Mouse (Mus musculus) cerebellum, adult 11-12 months (tissue): ENCODE measurements around the gene Gm6760.

ENCODE experiments used
- DNase-seq: peaks from one replicate; pipeline ENCODE4 v3.0.0; 2022

The Gm6760 gene

DNA sequence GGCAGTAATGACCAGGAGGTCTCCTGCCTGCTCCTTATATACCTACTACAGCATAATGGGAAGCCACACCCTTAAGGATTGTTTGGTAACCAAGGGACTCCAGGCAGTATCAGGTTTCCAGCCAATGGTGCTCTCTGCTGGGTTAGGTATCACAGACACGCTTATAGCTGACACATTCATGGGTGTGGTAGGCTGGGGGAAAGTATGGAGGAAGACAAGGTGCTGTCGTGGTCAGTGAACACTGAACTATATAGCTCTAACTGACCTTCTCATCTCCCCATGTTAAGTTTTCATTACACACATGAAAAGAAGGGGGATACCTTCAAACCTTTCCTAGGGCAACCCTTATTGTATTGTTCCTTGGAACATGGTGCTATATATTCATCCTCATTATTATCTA is at the start of gene Gm6760:
Gene Gm6760, minus strand, starts transcription at position 101 of the 400 bp plus-strand sequence.
- no peak for DNase-seq

DNA sequence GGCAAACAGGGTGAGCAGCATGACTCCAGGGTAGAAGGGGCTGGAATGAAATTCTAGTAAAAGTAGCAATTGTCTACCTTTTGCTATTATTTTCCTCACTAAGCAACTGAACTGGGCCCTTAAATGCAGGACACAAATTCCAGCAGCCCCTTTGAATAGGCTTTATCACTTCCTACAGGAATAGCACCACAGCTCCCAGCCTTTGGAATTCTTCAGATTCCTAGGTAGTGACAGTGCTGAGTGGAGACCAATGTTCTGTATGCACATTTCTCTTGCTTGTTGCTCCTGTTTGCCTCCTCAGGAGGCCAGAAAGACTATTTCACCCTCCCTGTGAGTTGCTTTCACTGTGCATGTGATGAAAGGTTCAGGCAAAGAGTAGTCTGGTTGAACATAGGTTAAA is 29.2 kb upstream of the Gm6760 start:
- DNase-seq: no peak

DNA sequence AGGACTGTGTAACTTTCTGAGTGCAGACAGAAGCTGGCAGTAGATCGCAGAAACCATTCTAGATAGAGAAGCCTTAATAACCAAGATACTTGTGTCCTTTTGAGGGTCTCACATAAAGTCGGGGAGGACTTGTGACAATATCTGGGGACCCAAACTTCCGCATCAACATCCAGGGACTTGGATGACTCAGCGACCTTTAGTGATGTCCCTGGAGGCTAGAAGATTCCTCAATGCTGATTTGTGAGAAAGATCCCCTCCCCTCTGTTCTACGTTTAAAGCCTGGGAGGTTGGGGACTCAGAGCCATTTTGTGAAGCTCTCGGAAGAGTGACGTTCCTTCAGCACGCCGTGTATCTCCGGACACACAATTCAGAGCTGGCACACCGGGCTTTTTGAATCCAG is 21.2 kb upstream of the Gm6760 start, which contains the start of gene 3830417A13Rik:
Gene 3830417A13Rik, plus strand, starts transcription at position 301 of the 400 bp plus-strand sequence.
- no peak for DNase-seq
